Mouse (Mus musculus): ENCODE measurements at regions not wholly inside any gene's neighbourhood (a gene's known extent, or its start where the extent isn't known, plus 50 kb on each side); places are given as distances from the start of the nearest gene placed in this dataset.

DNA sequence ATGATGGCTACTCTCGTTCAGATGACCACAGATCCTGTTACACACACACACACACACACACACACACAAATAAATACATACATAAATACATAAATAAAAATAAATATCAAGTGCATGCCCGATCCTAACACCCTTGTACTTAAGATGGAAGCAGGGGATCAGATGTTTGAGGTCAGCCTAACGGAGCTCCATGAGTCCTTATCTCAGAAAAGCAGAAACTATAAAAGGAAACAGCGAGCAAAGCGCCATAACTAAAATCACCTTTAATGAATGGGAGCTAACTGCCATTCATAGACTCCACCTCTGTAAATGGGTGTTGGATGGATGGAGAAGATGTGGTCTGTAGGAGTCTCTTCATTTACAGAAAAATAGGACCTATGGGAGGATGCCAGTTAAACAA is 56.8 kb upstream of the Fxr1 start:
- TF ChIP-seq CTCF (IDR thresholded peaks at IDR 0.05; ENCODE audit: insufficient read depth, low read length) (no peak), POLR2A (IDR thresholded peaks at IDR 0.05; ENCODE audit: borderline replicate concordance, extremely low read depth, low read depth, low read length) (no peak)
